Mouse (Mus musculus): ENCODE results near the gene Hivep3.

The Hivep3 gene

DNA sequence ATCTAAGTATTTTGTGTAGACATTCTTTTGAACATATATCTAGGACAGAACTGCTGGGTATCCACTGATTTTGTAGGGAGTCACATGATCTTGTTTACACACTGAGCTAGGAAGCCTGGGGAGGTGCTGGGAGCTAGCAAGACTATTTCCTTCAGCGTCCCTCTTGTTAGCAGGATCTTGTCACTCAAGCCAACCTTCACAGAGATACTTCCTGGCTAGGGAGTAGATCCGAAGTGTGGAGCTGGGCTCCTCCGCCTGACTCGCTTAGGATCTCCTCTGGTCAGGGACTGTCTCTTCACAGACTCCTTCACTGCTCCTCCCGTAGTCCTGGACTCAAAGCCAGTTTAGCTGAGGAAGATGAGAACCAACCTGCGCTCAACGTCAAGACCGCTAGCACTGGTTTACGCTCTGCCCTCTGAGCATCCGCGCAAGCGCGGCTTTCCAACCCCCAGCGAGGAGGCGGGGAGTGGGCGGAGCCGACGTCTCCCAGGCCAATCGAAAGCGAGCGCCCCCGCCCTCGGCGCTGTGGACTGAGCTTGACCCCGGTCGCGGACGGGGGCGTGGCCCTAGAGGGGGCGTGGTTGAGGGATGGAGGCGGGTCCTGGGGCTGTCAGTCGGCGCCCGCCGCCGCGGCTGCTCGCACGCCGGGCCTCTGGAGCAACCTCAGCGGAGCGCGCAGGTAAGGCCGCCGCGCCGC, at the start of gene Hivep3:
Gene Hivep3, plus strand, starts transcription at position 601 of the 697 bp plus-strand sequence.
- DNase-seq (ENCODE audit: low read depth, low spot score), result peak; percentile 96

GRCm38 (mm10) chr4:119685746-119686145, 47.8 kb upstream of the Hivep3 start:
- no peak for DNase-seq (ENCODE audit: low read depth, low spot score)

DNA sequence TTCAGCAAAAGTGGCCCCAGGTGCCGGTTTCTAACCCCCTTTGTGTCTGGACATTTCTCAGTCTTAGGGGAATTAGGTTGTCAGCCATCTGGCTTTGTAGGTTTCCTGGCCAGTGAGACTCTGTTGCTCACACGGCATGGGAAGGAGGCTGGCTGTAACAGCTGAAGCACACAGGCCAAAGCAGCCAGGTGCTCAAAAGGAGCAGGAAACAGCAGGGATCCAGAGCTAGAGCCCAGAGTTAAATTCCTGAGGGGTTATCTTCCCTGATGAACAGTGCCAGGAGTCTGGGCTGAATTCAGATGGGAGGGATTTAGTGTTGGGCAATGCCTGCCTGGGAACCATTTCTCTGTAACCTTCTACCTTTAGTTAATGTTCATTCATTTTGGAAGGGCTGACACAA, 35.2 kb upstream of the Hivep3 start:
- no peak for DNase-seq (ENCODE audit: low read depth, low spot score)

DNA sequence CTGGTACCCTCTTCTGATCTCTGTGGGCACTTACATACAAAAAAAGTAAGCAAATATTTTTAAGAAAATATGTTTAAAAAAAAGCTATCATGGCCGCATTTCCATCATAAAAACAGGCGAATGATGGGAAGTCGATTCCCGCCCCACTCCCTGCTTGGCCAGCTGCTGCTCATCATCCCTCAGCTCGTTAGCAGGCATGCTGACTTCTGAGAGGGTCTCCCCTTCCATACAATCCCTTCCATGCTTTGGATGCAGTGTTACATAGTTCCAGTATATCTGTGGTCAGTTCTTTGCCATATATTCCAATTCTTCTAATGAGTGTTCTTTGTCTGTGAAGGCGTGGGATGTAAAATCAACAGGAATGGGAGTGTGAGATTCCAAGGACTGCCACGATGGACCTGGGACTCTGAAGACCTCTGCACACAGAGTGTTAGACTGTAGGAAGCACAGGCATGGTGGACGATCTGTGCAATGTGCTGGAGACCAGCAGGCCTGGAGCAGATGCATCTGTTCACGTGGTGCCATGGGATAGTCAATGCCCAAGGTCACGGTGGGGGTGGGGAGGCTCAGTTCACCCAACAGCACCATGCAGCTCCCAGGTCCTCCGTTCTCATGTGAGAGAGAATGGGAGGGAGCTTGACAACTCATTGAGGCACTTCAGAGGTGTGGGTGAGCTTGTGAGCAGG, 32.2 kb upstream of the Hivep3 start:
- DNase-seq (ENCODE audit: low read depth, low spot score), result no peak

DNA sequence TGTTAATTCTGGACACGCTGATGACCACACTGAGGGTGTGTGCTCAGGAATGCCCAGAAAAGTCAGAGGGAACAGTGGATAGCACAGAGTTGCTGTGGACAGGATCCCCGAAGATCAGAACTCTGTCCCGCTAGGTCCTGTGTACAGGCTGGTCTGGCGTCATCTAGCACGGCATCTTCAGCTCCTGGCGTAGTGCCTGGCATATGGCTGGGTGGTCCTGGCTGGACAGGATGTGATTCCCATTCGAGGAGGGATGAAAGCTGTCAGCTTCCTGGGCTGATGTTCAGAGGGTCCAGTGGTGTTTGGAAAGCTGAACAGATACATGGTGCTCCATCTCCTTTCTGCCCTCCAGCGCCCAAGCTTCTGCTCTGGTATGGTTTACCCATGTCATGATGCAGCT, 29.6 kb upstream of the Hivep3 start:
- no peak for DNase-seq (ENCODE audit: low read depth, low spot score)

DNA sequence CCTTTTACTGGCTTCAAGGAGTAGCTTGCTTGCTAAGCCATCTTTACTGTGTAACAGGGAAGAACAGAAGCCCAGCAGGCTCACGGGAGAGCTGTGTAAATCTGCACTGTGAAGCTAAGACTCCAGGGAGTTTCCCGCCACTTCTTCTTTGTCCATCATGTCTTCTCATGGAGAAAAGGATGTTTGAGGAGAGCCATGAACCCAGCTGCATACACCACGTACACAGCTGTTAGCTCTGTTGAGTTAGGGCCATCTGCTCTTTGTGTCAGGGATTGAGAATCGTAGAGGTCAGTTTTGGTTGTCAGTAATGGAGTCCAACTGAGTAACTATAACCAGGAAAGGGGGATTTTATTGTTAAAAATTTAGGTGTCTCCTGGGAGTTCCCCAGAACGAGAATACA, 26.3 kb upstream of the Hivep3 start:
- DNase-seq (ENCODE audit: low read depth, low spot score), result no peak

DNA sequence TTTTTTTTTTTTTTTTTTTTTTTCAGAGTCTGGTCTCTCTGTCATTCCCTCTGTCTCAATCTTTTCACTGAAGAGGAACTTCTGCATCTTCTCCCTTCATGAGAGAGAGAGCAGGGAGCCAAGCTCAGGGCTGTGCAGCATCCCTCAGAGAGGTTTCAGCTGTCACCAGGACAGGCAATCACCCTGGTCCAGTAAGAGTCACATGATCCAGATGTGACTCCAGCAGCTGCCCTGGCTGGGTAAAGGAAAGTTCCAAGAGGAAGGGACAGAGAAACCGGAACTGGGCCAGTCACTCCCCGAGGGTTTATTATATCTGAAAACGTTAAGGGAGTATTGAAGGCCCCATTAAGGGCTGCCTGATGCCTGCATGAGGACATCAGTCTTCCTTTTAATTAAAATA, 25.8 kb upstream of the Hivep3 start:
- no peak for DNase-seq (ENCODE audit: low read depth, low spot score)

DNA sequence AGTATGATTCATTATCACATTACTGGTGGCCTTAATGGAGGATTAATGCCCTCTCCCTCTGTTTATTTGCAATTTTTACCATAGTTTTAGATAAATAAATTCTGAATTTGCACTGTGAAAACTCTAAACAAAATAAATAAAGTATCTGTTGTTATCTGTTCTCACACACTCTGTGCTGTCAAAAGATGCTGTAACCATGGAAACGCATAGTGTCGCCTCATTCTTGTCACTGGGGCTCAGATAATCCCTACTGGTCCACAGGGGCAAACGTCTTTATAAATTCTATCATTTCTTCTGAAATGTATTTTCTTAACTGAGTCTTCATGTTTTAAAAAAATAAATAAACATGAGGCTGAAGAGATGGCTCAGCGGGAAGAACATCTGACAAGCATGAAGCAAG, 23.4 kb upstream of the Hivep3 start:
- no peak for DNase-seq (ENCODE audit: low read depth, low spot score)

- peak; percentile 54 for DNase-seq (ENCODE audit: low read depth, low spot score)
Measured at GRCm38 (mm10) chr4:119717443-119717842, 16.1 kb upstream of the Hivep3 start.

GRCm38 (mm10) chr4:119721531-119721930, 12.1 kb upstream of the Hivep3 start:
- no peak for DNase-seq (ENCODE audit: low read depth, low spot score)

DNA sequence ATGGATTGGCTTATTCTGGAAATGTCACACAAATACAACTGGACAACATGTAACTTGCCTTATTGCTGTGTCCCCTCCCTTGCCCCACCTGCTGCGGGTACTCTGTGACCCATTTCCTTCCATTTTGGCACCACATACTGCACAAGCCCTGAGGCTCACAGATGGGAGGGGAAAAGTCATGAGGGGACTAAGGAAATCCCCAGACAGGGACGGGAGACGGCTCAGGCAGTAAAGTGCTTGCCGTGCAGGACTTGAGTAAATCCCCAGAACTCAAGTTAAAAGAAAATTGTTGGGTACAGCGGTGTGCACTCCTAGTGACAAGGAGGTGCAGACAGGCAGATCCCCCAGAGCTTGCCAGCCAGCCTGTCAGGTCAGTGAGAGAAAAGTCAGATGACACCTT, 7.5 kb upstream of the Hivep3 start:
- no peak for DNase-seq (ENCODE audit: low read depth, low spot score)

DNA sequence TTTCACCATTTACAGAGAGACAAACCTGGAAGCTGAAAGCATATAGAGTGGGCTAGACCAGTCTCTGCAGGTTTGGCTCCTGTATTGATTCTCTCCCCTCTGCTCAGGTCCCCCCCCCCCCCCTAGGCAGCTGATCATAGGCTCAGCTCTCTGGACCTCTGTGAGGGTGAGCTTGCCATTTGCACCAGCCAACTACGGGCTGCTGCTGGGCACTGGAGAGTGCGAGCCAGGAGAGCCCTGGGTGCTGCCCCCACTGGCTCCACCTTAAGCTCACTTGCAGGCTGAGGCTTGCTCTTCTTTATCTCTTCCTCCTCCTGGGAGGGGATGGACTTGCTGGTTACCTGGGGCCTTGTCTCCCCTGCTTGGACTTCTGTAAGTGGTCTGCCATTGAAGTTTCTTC, 5.7 kb upstream of the Hivep3 start:
- no peak for DNase-seq (ENCODE audit: low read depth, low spot score)

GRCm38 (mm10) chr4:119733942-119734341, 358 bp downstream of the Hivep3 start:
- no peak for DNase-seq (ENCODE audit: low read depth, low spot score)

GRCm38 (mm10) chr4:119734352-119734751, 768 bp downstream of the Hivep3 start:
- DNase-seq (ENCODE audit: low read depth, low spot score), result no peak

GRCm38 (mm10) chr4:119738641-119739040, 5.1 kb downstream of the Hivep3 start:
- peak; percentile 14 for DNase-seq (ENCODE audit: low read depth, low spot score)

DNA sequence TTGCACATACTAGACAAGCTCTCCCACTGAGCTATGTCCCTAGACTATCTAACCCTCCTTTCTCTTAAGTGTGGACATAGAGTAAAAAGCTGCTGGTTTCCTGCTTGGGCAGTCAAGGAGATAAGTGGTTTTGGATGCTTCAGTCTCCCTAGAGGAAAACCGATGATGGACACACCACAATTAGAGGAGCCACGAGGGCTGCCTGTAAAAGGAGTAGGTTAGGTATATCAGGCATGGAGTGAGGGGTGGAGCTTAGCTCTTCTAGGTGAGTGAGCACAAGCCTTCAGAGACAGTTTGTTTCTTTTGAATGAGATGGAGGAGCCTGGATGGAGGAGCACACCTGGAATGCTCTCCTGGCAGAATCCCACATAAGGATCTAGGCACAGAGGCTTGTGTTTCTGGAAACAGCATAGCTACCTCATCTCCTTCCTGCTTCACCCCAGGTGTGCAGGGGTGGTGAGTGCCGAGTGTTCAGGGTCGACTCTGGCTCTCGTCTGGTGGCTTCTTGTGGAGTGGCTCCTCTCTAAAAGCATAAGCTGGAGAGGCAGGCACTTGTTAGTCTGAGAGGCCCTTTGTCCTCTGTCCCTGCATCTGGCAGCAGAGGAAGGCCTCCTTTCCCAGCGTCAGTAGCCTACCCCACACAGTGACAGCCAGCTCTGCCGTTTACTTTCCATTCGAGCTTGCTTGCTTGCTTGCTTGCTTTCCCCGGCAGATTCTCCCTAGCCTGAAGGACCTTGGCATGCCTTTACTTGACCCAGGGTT, 5.9 kb downstream of the Hivep3 start:
- no peak for DNase-seq (ENCODE audit: low read depth, low spot score)

DNA sequence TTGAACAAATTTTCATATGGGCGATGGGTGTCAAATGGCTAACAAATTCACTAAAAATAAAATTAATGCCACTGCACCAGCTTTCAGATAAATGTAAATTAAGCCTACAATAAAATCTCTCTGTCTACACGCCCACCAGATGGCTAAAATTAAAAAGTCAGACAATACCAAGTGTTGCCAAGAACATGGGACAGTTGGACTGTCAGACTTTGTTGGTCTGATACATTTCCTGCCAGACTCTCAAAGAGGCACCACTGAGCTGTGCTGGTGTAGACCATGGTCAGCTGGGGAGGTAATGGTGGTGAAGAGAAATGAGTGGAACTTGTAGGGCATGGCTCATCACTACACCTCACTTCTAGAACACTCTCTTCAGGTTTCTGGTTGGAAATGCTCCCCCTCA, 14.8 kb downstream of the Hivep3 start:
- no peak for DNase-seq (ENCODE audit: low read depth, low spot score)

GRCm38 (mm10) chr4:119750157-119750556, 16.6 kb downstream of the Hivep3 start:
- DNase-seq (ENCODE audit: low read depth, low spot score), result no peak

DNA sequence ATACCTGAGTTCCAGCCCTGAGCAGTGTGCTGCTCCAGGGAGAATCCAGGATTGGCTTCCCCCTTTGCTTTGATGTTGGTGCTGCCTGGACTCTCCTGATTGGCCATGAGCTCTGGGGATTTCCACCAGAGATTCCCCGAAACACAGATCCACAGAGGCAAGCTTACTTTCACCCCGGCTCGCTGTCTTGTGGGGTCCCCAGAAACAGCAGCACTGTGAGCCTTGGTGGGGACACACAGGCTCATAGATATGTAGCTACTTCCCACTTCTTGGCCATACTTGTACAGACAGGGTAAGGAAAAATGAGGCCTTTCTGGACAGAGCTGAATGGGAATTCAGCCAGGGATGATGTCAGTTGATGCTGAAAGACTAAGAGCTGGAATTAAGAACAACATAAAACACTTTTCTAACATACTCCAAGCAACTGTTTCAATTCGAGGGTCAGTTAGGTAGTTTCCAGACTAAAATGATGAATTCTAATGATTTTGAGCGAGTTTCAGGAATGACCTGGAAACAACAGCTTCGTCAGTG, 17.2 kb downstream of the Hivep3 start:
- DNase-seq (ENCODE audit: low read depth, low spot score), result peak; percentile 30

DNA sequence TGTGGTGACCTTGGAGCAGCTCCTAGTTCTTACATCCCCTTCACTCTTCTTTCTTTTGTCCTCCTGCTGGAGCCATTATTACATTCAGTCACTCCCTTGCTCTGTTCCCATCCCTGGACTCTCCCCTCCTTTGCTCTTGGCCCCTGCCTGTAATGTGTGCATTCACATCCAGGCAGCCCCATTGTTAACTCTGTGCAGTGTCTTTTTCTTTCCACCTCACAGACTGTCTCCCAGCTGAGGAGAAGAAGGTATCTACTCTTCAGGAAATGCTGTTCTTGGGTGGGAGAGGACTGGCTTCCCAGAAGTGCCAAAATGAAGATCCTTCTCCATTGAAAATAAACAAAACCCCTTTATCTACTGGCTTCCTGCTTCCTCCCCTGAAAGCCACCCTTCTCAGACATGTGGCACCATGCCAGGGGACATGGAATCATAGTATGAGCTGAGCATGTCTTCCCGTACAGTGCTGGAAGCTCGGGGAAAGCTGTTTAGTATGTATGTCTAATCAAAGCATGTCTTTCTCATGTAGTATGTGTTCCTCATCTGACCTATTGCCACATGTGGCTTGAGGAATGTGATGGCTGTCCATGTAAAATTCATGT, 17.9 kb downstream of the Hivep3 start:
- no peak for DNase-seq (ENCODE audit: low read depth, low spot score)

- no peak for DNase-seq (ENCODE audit: low read depth, low spot score)
Measured at GRCm38 (mm10) chr4:119759574-119760233, 26.1 kb downstream of the Hivep3 start.
